Mouse (Mus musculus) liver, embryonic 16.5 days (tissue): ENCODE measurements around the gene Slc25a45. TPM values are rescaled to one million over a fixed set of nuclear protein-coding genes. Genes with fewer than 3 reads are reported as not detected.
A peak's percentile ranks its signal among the peaks of the same experiment; 100 is the strongest.

Experiments used
- ATAC-seq: fragments of 200-750 bp; cut with Nextera tagmentation; 2 replicates; pipeline ENCODE4 v1.8.0; 2017; ENCODE audit warnings: low read depth, mild to moderate bottlenecking, moderate number of reproducible peaks, moderate library complexity
- H3K27ac ChIP-seq: fragments of 300-500 bp; sonication (generic); 2 replicates; pipeline ENCODE4 v1.5.1; 2014; ENCODE audit warnings: mild to moderate bottlenecking, low read length
- H3K27me3 ChIP-seq: fragments of 300-500 bp; sonication (generic); 2 replicates; pipeline ENCODE4 v1.6.1; 2014; ENCODE audit warnings: low read depth, low read length, mixed read lengths; ENCODE audit not compliant: control insufficient read depth, insufficient read depth
- H3K36me3 ChIP-seq: fragments of 300-500 bp; sonication (generic); 2 replicates; pipeline ENCODE4 v1.6.1; 2014; ENCODE audit warnings: mild to moderate bottlenecking; ENCODE audit not compliant: control insufficient read depth, insufficient read depth
- H3K4me1 ChIP-seq: fragments of 300-500 bp; sonication (generic); 2 replicates; pipeline ENCODE4 v1.6.1; 2014; ENCODE audit warnings: low read depth, low read length, mixed read lengths; ENCODE audit not compliant: control insufficient read depth
- H3K4me2 ChIP-seq: fragments of 300-500 bp; sonication (generic); 2 replicates; pipeline ENCODE4 v1.6.1; 2014; ENCODE audit warnings: low read depth, low read length, mixed read lengths
- H3K4me3 ChIP-seq: fragments of 300-500 bp; sonication (generic); 2 replicates; pipeline ENCODE4 v1.5.1; 2014; ENCODE audit warnings: low read depth, mild to moderate bottlenecking, low read length
- H3K9ac ChIP-seq: fragments of 300-500 bp; sonication (generic); 2 replicates; pipeline ENCODE4 v1.6.1; 2014; ENCODE audit warnings: low read depth, low read length
- H3K9me3 ChIP-seq: fragments of 300-500 bp; sonication (generic); replicated peaks from 2 replicates; pipeline ENCODE4 v1.6.1; 2016; ENCODE audit warnings: low read length; ENCODE audit not compliant: control insufficient read depth
- WGBS: fragments of 180-500 bp; shearing (Covaris S2); extraction: QIAGEN DNeasy Blood & Tissue Kit; methylation state at CpG from one replicate; pipeline ENCODE4 v1.1.7; 2014; ENCODE audit not compliant: insufficient replicate concordance; 5-methylcytosine and 5-hydroxymethylcytosine counted together
- polyA plus RNA-seq: library from polyadenylated mRNA; unstranded; fragments of >200 nt; fragmentation: Nextera tagmentation; extraction: Ambion mirVana; gene quantifications from 2 replicates; pipeline ENCODE4 v1.2.1, GENCODE M21; 2015

The Slc25a45 gene
- polyA plus RNA-seq, 1 experiment from 2014 or later: 6.9 TPM

- Histone ChIP-seq H3K27ac (no peak overlapping the region), H3K36me3 (no peaks in the 10 kb centered on the region), H3K4me3 (no peak overlapping the region), H3K4me2 (no peak overlapping the region), H3K27me3 (peaks cover 13% of the 10 kb centered on the region), H3K9me3 (no peaks in the 10 kb centered on the region), H3K9ac (no peak overlapping the region), H3K4me1 (peaks cover 30% of the 10 kb centered on the region)
- no peak for ATAC-seq
- 68% methylated on average over 8 of the region's 8 CpGs for WGBS
Observed at GRCm38 (mm10) chr19:5927532-5927931, 49.9 kb downstream of the Slc25a45 start.

- ATAC-seq: no peak
- Histone ChIP-seq H3K27me3 (peaks cover 13% of the 10 kb centered on the region), H3K9me3 (no peaks in the 10 kb centered on the region), H3K4me3 (no peak overlapping the region), H3K27ac (no peak overlapping the region), H3K4me1 (peaks cover 25% of the 10 kb centered on the region), H3K9ac (no peak overlapping the region), H3K36me3 (no peaks in the 10 kb centered on the region), H3K4me2 (no peak overlapping the region)
- WGBS: 63% methylated on average over 6 of the region's 6 CpGs
Observed at GRCm38 (mm10) chr19:5928104-5928503, 50.5 kb downstream of the Slc25a45 start.

DNA sequence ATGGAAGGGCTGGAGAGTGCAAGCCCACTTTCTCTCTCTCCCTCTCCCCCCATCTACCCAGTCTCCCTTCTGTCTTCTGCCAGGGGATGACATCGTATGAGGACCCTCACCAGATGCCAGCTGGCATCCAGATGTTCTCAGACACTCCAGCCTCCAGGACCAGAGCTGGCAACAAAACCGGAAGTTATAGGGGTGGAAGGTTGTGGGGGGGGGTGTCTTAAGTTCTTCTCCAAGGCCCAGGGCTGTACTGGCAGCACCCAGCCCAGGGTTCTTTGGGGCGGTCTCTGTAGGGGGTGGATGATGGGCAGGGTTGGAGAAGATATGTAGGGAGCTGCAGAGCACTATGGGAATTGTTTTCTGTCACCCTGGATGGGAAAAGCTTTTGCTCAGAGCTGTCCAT is 50.9 kb downstream of the Slc25a45 start:
- H3K27ac ChIP-seq: no peak overlapping the region
- no peak for ATAC-seq
- H3K9me3 ChIP-seq: no peaks in the 10 kb centered on the region
- H3K27me3 ChIP-seq: peaks cover 13% of the 10 kb centered on the region
- 41% methylated on average over 3 of the region's 3 CpGs for WGBS
- H3K4me1 ChIP-seq: peaks cover 20% of the 10 kb centered on the region
- H3K36me3 ChIP-seq: no peaks in the 10 kb centered on the region
- no peak overlapping the region for H3K9ac ChIP-seq
- H3K4me3 ChIP-seq: no peak overlapping the region
- no peak overlapping the region for H3K4me2 ChIP-seq

GRCm38 (mm10) chr19:5929634-5930596 is 52.3 kb downstream of the Slc25a45 start:
- H3K4me2 ChIP-seq: no peak overlapping the region
- WGBS: 45% methylated on average over 14 of the region's 14 CpGs
- peaks cover 9% of the 10 kb centered on the region for H3K4me1 ChIP-seq
- H3K4me3 ChIP-seq: no peak overlapping the region
- H3K27ac ChIP-seq: peak overlapping the region; percentile 24; the same call in 1 of the 2 replicates
- H3K36me3 ChIP-seq: no peaks in the 10 kb centered on the region
- no peak overlapping the region for H3K9ac ChIP-seq
- peak; percentile 47; the same call in 1 of the 2 replicates for ATAC-seq
- no peaks in the 10 kb centered on the region for H3K9me3 ChIP-seq
- H3K27me3 ChIP-seq: peaks cover 12% of the 10 kb centered on the region

DNA sequence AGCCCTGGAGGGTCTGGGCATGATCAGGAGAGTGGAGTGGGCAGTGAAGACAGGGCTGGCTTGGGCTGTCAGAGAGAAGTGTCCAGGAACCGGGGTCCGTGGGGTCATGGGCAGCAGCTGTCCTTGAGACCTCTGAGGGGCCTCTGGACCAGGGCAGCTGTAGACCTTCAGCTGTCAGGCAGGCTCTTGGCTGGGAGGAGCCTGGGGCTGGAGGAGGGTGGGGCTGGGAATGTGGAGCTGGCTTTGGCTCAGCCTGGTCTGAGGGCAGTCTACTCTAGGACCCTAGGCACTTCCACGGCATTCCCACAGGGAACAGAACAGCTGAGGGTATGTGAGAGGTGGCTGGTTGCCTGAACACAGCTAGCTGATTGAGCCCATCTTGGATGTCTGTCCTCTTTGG is 57.7 kb downstream of the Slc25a45 start:
- Histone ChIP-seq H3K9ac (no peak overlapping the region), H3K27me3 (no peaks in the 10 kb centered on the region), H3K27ac (no peak overlapping the region), H3K4me1 (peaks cover 21% of the 10 kb centered on the region), H3K9me3 (no peaks in the 10 kb centered on the region), H3K4me3 (no peak overlapping the region), H3K36me3 (peaks cover 4% of the 10 kb centered on the region; the same call in 1 of the 2 replicates), H3K4me2 (no peak overlapping the region)
- 0 out of 2 replicates have a peak, but pooled peaks have one; percentile 17 for ATAC-seq
- WGBS: 47% methylated on average over 3 of the region's 3 CpGs

Other genes with a start within 250 kb of the Slc25a45 start
- gene Rela, start 240.3 kb upstream of the Slc25a45 start, polyA plus RNA-seq: 21.6 and 23.6 TPM in 2 replicates
- 19.7 and 22.3 TPM in 2 replicates for gene Sipa1, start 214.1 kb upstream of the Slc25a45 start, polyA plus RNA-seq
- gene Map3k11, start 189.1 kb upstream of the Slc25a45 start, polyA plus RNA-seq: 12.9 and 15.2 TPM in 2 replicates
- gene Pcnx3, start 188.9 kb upstream of the Slc25a45 start, polyA plus RNA-seq: 8.2 and 9.7 TPM in 2 replicates
- gene Kcnk7, start 173.4 kb upstream of the Slc25a45 start, polyA plus RNA-seq: 0.14 TPM in 2 replicates
- 104 and 105 TPM in 2 replicates for gene Ehbp1l1, start 151.5 kb upstream of the Slc25a45 start, polyA plus RNA-seq
- gene Fam89b, start 148.2 kb upstream of the Slc25a45 start, polyA plus RNA-seq: 29.7 and 32.5 TPM in 2 replicates
- 0.74 and 4.6 TPM in 2 replicates for gene Ltbp3, start 136.9 kb upstream of the Slc25a45 start, polyA plus RNA-seq
- gene Scyl1, start 106.4 kb upstream of the Slc25a45 start, polyA plus RNA-seq: 19.3 and 21.5 TPM in 2 replicates
- 13.9 and 14.0 TPM in 2 replicates for gene Frmd8, start 2.5 kb upstream of the Slc25a45 start, polyA plus RNA-seq
- 2.3 and 2.6 TPM in 2 replicates for gene Tigd3, start 16.3 kb downstream of the Slc25a45 start, polyA plus RNA-seq
- 48.4 and 52.8 TPM in 2 replicates for gene Dpf2, start 35.2 kb downstream of the Slc25a45 start, polyA plus RNA-seq
- 2.9 and 3.6 TPM in 2 replicates for gene Cdc42ep2, start 47.0 kb downstream of the Slc25a45 start, polyA plus RNA-seq
- gene Pola2, start 86.4 kb downstream of the Slc25a45 start, polyA plus RNA-seq: 47.2 and 48.6 TPM in 2 replicates
- gene Slc22a20, start 108.3 kb downstream of the Slc25a45 start, polyA plus RNA-seq: 0.06 TPM in 2 replicates
- 22.2 and 23.4 TPM in 2 replicates for gene Capn1, start 138.1 kb downstream of the Slc25a45 start, polyA plus RNA-seq
- gene Syvn1, start 168.8 kb downstream of the Slc25a45 start, polyA plus RNA-seq: 14.4 and 19.0 TPM in 2 replicates
- gene Mrpl49, start 180.0 kb downstream of the Slc25a45 start, polyA plus RNA-seq: 37.4 and 38.5 TPM in 2 replicates
- 440 and 454 TPM in 2 replicates for gene Fau, start 180.0 kb downstream of the Slc25a45 start, polyA plus RNA-seq
- gene Znhit2, start 183.4 kb downstream of the Slc25a45 start, polyA plus RNA-seq: 15.3 and 17.7 TPM in 2 replicates
- 48.0 and 53.7 TPM in 2 replicates for gene Tm7sf2, start 190.6 kb downstream of the Slc25a45 start, polyA plus RNA-seq
- gene Vps51, start 199.4 kb downstream of the Slc25a45 start, polyA plus RNA-seq: 27.8 and 28.9 TPM in 2 replicates
- not detected in 2 replicates for gene Tmem262, start 202.2 kb downstream of the Slc25a45 start, polyA plus RNA-seq
- gene Gm28374, start 204.4 kb downstream of the Slc25a45 start, polyA plus RNA-seq: 0.38 and 0.41 TPM in 2 replicates
- gene Zfpl1, start 207.1 kb downstream of the Slc25a45 start, polyA plus RNA-seq: 19.2 and 21.8 TPM in 2 replicates
- 28.9 and 32.5 TPM in 2 replicates for gene Cdca5, start 207.2 kb downstream of the Slc25a45 start, polyA plus RNA-seq
- gene AC131692.1, start 216.6 kb downstream of the Slc25a45 start, polyA plus RNA-seq: 0.20 and 0.48 TPM in 2 replicates
- gene Naaladl1, start 228.0 kb downstream of the Slc25a45 start, polyA plus RNA-seq: 2.5 TPM in 2 replicates
- gene Sac3d1, start 240.8 kb downstream of the Slc25a45 start, polyA plus RNA-seq: 16.5 and 16.8 TPM in 2 replicates